Mouse (Mus musculus) natural killer cell, adult 2 months (primary cell): ENCODE data around the gene Vmn1r50.
"Not testable (repeated sequence)": the region's sequence is repeated elsewhere in the genome, so short reads cannot be mapped to it uniquely, and the experiment has no call there.

Experiments
- DNase-seq, 2 experiments: peaks; one replicate each; pipeline ENCODE4 v3.0.0; 2022; ENCODE audit warnings: low spot score in 2 of 2

Gene Vmn1r50

DNA sequence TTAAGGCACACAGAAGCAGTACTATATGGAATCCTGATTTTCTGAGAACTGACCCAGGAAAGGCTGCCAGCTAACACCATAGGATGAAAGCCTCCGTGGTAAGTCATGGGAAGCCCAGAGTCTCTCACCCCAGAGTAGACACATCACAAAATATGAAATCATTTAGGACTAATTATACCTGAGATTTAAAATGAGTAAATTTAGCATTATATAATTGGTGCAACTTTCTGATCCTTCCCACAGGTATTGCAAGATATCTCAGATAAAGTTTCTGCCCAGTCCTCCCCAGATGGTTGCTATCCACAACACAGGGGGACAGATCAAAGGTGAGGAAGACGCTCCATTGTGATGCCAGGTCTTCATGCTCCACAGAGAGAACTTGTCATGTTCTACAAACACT is at the start of gene Vmn1r50:
TSS of gene Vmn1r50 (plus strand) at position 301 of the 400 bp plus-strand sequence.
- DNase-seq = no peak

DNA sequence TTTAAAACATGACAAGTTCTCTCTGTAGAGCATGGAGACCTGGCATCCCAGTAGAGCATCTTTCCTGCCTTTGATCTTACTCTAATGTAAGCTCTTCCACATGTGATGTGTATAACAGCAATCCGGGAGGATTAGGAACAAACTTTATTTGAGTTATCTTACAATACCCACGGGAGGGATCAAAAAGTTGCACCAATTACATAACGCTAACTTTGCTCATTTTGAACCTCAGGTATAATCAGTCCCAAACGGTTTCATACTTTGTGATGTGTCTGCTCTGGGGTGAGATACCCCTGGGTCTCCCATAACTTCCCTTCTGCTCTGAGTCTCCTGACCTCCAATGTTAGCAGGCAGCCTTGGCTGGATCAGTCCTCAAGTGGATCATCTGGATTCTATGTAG is 22.8 kb upstream of the Vmn1r50 start, which contains the start of gene Vmn1r49:
TSS of gene Vmn1r49 (minus strand) at position 101 of the 400 bp plus-strand sequence.
- DNase-seq = no peak

DNA sequence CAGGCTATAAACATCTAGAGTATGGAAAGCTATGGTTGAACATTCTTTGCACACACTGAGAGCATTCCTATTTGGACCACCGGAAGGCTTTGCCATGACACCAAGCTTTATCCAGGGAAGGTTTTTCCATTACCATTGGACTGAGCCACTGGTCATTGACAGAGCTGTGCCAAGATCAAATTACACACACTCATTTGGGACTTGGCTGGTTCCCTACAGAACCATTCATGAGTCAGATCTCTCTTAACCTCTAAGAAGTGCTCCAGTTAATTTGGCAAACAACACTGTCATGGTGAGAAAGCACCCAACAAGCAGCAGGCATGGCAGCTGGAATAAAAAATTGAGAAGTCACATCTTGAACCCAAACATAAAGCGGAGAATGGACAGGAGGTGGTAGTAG is 664 bp upstream of the Vmn1r50 start:
- DNase-seq = no peak

DNA sequence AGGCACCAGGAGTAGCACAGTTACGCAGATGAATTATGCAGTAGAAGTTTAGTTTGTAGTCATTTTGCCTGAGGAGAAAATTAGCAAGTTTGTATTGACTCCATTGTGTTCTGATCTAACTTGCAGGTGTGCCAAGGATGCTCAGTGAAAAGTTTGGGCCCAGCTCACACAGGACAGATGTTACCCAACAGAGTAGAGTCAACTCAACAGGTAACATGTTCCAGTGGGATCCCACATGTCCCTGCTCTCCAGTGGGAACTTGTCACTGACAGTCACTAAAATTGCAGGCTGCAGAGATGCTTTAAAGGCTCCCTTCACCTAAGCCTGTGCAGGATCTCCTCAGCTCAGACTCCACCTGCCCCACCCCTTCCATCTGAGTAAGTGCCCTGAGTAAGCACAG is 21.1 kb downstream of the Vmn1r50 start, which contains the start of gene Vmn1r51:
TSS of gene Vmn1r51 (plus strand) at position 301 of the 400 bp plus-strand sequence.
- not testable (repeated sequence) for DNase-seq
